Mouse (Mus musculus) inflammation-experienced regulatory T-cells, adult 6 months (primary cell): Measurements from ENCODE around the gene Zfp420. TPM values are rescaled to one million over a fixed set of nuclear protein-coding genes. Genes with fewer than 3 reads are reported as not detected.
"Not testable (repeated sequence)": the region's sequence is repeated elsewhere in the genome, so short reads cannot be mapped to it uniquely, and the experiment has no call there.

Experiments used
- ATAC-seq: one replicate; pipeline ENCODE4 v1.8.0; 2017
- polyA plus RNA-seq, 3 experiments: library from polyadenylated mRNA; unstranded; fragments of 100-300 nt; shearing (Covaris generic); gene quantifications; one replicate each; pipeline ENCODE4 v1.2.1; 2017

Zfp420 gene
- polyA plus RNA-seq, result 1 to 10 TPM; 2.7 to 9.2 (median 8.2) TPM

- peak; percentile 100 for ATAC-seq
Measured at GRCm38 (mm10) chr7:29859532-29860517, at the start of gene Zfp420. TSS of gene Zfp420 (plus strand) at chr7:29859979.

GRCm38 (mm10) chr7:29812244-29812643 lies 47.5 kb upstream of the Zfp420 start:
- no peak for ATAC-seq

GRCm38 (mm10) chr7:29814381-29814780 lies 45.4 kb upstream of the Zfp420 start:
- no peak for ATAC-seq

- no peak for ATAC-seq
Measured at GRCm38 (mm10) chr7:29815061-29815784, 44.6 kb upstream of the Zfp420 start.

- ATAC-seq, result peak; percentile 96
Measured at GRCm38 (mm10) chr7:29815910-29816429, 43.8 kb upstream of the Zfp420 start, which contains the start of gene Zfp790. TSS of gene Zfp790 (plus strand) at chr7:29816114.

- ATAC-seq, result peak; percentile 68
Measured at GRCm38 (mm10) chr7:29818619-29819254, 41.0 kb upstream of the Zfp420 start.

- no peak for ATAC-seq
Measured at GRCm38 (mm10) chr7:29828001-29828400, 31.8 kb upstream of the Zfp420 start.

- ATAC-seq, result no peak
Measured at GRCm38 (mm10) chr7:29829804-29830203, 30.0 kb upstream of the Zfp420 start.

- ATAC-seq, result no peak
Measured at GRCm38 (mm10) chr7:29836816-29837215, 23.0 kb upstream of the Zfp420 start.

- no peak for ATAC-seq
Measured at GRCm38 (mm10) chr7:29839256-29839655, 20.5 kb upstream of the Zfp420 start.

GRCm38 (mm10) chr7:29842105-29842504 lies 17.7 kb upstream of the Zfp420 start:
- ATAC-seq, result no peak

- no peak for ATAC-seq
Measured at GRCm38 (mm10) chr7:29844616-29845015, 15.2 kb upstream of the Zfp420 start.

GRCm38 (mm10) chr7:29852831-29853218 lies 7.0 kb upstream of the Zfp420 start:
- ATAC-seq, result no peak

GRCm38 (mm10) chr7:29853219-29853842 lies 6.4 kb upstream of the Zfp420 start, which contains the start of gene Zfp940:
TSS of gene Zfp940 (minus strand) at chr7:29853669.
- ATAC-seq, result peak; percentile 98

GRCm38 (mm10) chr7:29861660-29862059 lies 1.9 kb downstream of the Zfp420 start:
- ATAC-seq, result no peak

GRCm38 (mm10) chr7:29874256-29874655 lies 14.5 kb downstream of the Zfp420 start:
- no peak for ATAC-seq

- ATAC-seq, result not testable (repeated sequence)
Measured at GRCm38 (mm10) chr7:29877561-29877960, 17.8 kb downstream of the Zfp420 start.

- ATAC-seq, result no peak
Measured at GRCm38 (mm10) chr7:29880056-29880455, 20.3 kb downstream of the Zfp420 start.

GRCm38 (mm10) chr7:29880916-29881315 lies 21.1 kb downstream of the Zfp420 start:
- ATAC-seq, result no peak

GRCm38 (mm10) chr7:29890501-29890900 lies 30.7 kb downstream of the Zfp420 start:
- no peak for ATAC-seq

- ATAC-seq, result no peak
Measured at GRCm38 (mm10) chr7:29892756-29893155, 33.0 kb downstream of the Zfp420 start.

GRCm38 (mm10) chr7:29898351-29898750 lies 38.6 kb downstream of the Zfp420 start:
- no peak for ATAC-seq
